Mouse (Mus musculus): ENCODE data around the gene Filip1l. TPM values are rescaled to one million over a fixed set of nuclear protein-coding genes. Genes with fewer than 3 reads are reported as not detected.

The Filip1l gene
- total and polyA plus RNA-seq, 2 experiments from 2014 or later = 1.3 to 1.7 TPM

DNA sequence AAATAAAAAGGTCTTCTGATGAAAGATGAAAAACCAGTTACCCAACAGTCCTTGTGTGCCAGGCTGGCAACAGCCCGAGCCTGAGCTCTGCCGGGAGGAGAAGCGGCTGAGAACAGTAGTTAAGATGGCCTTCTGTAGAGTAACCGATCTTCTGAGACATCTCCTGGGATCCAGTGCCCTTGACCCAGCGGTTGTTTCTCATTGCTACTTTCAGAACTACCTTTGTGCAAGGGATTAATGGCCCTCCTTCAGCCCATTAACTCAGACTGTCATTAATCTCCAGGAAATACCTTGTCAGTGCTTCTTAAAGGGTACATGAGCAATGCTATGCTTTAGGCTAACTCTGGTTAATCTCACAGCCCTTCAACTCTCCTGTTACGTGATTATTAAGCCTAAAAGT is 13.2 kb downstream of the Filip1l start:
- Histone ChIP-seq H3K36me3 (ENCODE audit: insufficient read depth) (no peaks in the 10 kb centered on the region), H3K4me3 (ENCODE audit: low read depth, low read length) (no peak overlapping the region), H3K4me1 (ENCODE audit: insufficient read depth) (no peaks in the 10 kb centered on the region), H3K27me3 (ENCODE audit: insufficient read depth, low read length) (no peaks in the 10 kb centered on the region), H3K4me2 (ENCODE audit: low read depth) (no peak overlapping the region), H3K9me3 (ENCODE audit: low read length) (no peaks in the 10 kb centered on the region), H3K9ac (no peak overlapping the region), H3K27ac (ENCODE audit: low read depth, low read length) (no peak overlapping the region)
- no peak for ATAC-seq
- no peak for TF ChIP-seq CTCF (IDR thresholded peaks at IDR 0.05; ENCODE audit: low read depth)
- WGBS = 82% methylated on average over 6 of the region's 6 CpGs
- no peak for DNase-seq

DNA sequence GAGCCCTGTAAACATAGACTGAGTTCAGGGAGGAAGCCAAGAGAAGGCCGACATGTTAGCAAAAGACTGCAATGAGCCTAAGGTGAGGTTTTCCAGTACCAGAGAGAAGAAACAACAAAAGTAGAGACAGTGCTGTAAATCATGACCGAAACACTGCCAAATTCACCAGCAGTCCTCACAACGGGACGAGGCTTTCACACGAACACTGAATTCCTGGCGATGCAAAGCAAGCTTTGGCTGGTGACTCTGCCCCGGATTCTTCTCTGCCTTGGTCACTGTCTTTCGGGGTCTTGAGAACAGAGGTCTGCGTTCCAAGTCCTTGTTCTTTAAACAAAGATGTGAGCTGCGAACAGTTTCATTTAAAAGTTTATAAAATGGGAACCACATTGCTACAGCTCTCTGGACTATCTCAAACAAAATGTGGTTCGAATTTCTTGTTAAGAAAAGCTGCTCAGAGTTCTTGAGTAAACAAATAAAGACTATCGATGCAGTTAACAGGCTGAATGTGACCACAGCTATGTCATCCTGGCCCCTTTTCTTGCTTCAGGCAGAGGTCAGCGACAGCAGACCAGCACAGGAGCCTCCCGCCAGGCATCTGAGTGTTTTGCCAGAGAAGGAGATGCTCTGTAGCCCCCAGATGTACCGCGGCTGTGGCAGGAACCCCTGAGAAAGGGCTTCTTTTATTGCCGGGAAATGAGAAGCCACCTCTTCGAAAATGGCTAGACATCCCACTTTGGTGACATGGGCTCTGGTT is 14.2 kb downstream of the Filip1l start:
- WGBS = 75% methylated on average over 18 of the region's 18 CpGs
- H3K9ac ChIP-seq = no peak overlapping the region
- no peak overlapping the region for H3K4me3 ChIP-seq (ENCODE audit: low read depth, low read length)
- H3K36me3 ChIP-seq (ENCODE audit: insufficient read depth) = no peaks in the 10 kb centered on the region
- H3K27me3 ChIP-seq (ENCODE audit: insufficient read depth, low read length) = no peaks in the 10 kb centered on the region
- H3K4me2 ChIP-seq (ENCODE audit: low read depth) = no peak overlapping the region
- no peak overlapping the region for H3K27ac ChIP-seq (ENCODE audit: low read depth, low read length)
- TF ChIP-seq CTCF (IDR thresholded peaks at IDR 0.05; ENCODE audit: low read depth) = no peak
- DNase-seq (no peak), ATAC-seq (no peak)
- no peaks in the 10 kb centered on the region for H3K4me1 ChIP-seq (ENCODE audit: insufficient read depth)
- no peaks in the 10 kb centered on the region for H3K9me3 ChIP-seq (ENCODE audit: low read length)

DNA sequence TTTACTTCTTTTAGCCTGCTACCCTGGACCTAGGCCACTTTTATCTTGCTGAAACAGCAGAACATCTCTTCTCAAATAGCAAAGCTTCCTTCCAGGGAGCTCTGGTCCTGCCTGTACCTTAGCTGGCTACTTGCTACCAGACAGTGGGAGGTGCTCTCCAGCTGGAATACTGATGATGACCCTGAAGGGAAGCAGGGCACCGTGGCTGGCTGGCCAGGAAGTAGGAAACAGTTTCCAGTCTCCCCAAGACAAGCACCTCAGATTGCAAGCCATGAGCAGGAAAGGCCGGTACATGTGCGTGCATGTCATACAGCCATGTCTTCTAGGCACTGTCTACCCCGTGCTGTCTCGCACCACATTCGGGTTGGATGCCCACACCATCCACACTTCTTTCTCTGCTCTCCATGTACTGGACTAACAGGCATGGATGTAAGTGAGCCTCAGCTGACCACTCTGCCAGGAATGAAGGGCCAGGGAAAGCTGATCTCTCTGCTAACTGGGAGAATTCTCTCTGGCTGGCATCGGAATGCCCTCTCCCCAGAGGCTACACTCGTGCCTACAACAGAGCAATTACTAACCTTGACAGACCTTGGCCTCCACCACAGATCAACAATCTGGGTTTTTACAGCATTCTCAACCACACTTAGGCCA is 17.1 kb downstream of the Filip1l start:
- TF ChIP-seq CTCF (IDR thresholded peaks at IDR 0.05; ENCODE audit: low read depth) = no peak
- Histone ChIP-seq H3K9me3 (ENCODE audit: low read length) (no peaks in the 10 kb centered on the region), H3K4me1 (ENCODE audit: insufficient read depth) (no peaks in the 10 kb centered on the region), H3K27ac (ENCODE audit: low read depth, low read length) (no peak overlapping the region), H3K4me2 (ENCODE audit: low read depth) (no peak overlapping the region), H3K9ac (no peak overlapping the region), H3K36me3 (ENCODE audit: insufficient read depth) (no peaks in the 10 kb centered on the region), H3K4me3 (ENCODE audit: low read depth, low read length) (no peak overlapping the region), H3K27me3 (ENCODE audit: insufficient read depth, low read length) (no peaks in the 10 kb centered on the region)
- DNase-seq (no peak), ATAC-seq (no peak)
- WGBS = 88% methylated on average over 8 of the region's 8 CpGs

DNA sequence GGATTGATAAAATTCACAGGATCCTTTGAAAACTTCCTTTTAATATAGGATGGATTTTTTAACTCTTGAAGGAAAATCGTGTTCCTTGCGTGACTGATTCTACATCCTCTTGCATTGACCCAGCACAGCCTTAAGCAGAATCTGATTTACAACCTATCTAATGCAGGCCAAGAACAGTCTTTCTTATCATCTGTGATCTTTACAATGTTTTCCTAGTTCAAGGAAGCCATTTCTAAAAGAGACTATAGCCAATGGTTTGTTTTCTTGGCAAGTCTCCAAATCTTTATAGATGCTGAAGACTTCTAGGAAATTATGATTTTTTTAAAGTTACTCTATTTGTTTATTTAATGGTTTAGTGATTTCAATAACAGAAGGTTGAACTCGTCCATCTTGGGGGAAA is 19.3 kb downstream of the Filip1l start:
- no peak overlapping the region for H3K27ac ChIP-seq (ENCODE audit: low read depth, low read length)

DNA sequence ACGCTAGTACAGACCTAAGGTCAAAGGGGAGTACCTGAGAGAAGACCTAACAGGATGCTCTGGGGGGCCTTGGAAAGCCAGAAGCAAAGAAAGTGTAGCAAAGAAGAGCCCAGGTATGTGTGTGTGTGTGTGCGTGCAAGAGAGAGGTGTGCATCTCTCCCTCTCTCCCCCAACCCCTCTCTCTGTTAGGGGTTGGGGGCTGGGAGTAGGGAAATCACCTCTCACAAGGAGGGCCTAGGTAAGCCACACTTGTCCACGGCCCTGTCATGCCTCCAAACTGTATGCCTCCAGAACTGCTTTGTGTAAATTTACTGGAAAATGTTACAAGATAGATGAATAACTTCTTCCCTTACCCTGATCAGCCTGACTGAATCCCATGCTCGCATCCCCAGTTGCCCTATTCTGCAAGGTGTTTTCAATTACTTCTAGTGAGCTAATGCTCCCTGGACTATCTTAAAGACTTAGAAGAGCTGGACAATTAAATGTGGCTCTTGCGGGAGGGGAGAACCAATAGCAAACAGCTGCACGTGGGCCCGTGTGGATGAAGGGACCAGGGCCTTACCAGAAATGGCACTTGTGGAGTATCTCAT is 22.4 kb downstream of the Filip1l start:
- Histone ChIP-seq H3K27me3 (ENCODE audit: insufficient read depth, low read length) (no peaks in the 10 kb centered on the region), H3K4me2 (ENCODE audit: low read depth) (no peak overlapping the region), H3K9me3 (ENCODE audit: low read length) (no peaks in the 10 kb centered on the region), H3K4me3 (ENCODE audit: low read depth, low read length) (no peak overlapping the region), H3K36me3 (ENCODE audit: insufficient read depth) (no peaks in the 10 kb centered on the region), H3K27ac (ENCODE audit: low read depth, low read length) (no peak overlapping the region), H3K9ac (no peak overlapping the region), H3K4me1 (ENCODE audit: insufficient read depth) (no peaks in the 10 kb centered on the region)
- WGBS = 87% methylated on average over 7 of the region's 7 CpGs
- DNase-seq = no peak
- TF ChIP-seq CTCF (IDR thresholded peaks at IDR 0.05; ENCODE audit: low read depth) = no peak
- ATAC-seq = no peak

More for the DNA sequence above, 19.3 kb downstream of the Filip1l start:
- TF ChIP-seq CTCF (IDR thresholded peaks at IDR 0.05; ENCODE audit: low read depth) = no peak
- Histone ChIP-seq H3K36me3 (ENCODE audit: insufficient read depth) (no peaks in the 10 kb centered on the region), H3K9me3 (ENCODE audit: low read length) (no peaks in the 10 kb centered on the region), H3K9ac (no peak overlapping the region), H3K4me1 (ENCODE audit: insufficient read depth) (no peaks in the 10 kb centered on the region), H3K4me2 (ENCODE audit: low read depth) (no peak overlapping the region), H3K4me3 (ENCODE audit: low read depth, low read length) (no peak overlapping the region), H3K27me3 (ENCODE audit: insufficient read depth, low read length) (no peaks in the 10 kb centered on the region)
- ATAC-seq = no peak
- WGBS = 92% methylated on average over 3 of the region's 3 CpGs
- DNase-seq = no peak

DNA sequence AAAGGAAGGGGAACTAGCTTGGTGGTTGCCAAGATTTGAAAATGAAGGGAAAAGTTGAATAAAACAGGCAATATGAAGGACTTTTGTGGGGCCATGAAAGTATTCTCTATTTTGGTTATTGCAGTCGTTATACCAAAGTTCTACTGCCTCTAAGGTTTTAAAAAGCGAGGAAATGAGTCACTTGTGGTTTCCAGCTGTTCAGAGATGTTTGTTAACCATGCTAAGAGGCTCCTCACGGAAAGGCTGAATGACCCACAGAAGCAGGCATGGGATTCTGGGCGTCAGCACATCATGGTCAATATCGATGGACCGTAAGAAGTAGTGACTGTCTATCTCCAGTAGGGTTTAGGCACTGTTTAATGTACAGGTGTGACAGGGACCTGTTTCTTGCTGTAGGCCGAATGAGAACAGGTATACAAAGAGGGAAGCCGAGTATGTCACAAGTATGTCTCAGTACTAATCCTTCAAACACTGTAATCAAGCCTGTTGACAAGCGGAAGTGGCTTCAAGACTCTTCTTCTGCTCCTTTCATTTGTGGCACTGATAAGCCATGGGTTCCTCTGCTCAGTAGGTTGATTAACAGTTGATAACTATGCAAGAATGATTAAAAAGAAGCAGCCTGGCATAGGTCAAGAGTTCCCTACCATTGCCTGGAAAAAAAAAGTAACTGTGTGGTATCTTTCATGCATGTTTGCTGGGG is 25.9 kb downstream of the Filip1l start:
- DNase-seq (no peak), ATAC-seq (no peak)
- Histone ChIP-seq H3K4me1 (ENCODE audit: insufficient read depth) (no peaks in the 10 kb centered on the region), H3K9ac (no peak overlapping the region), H3K4me2 (ENCODE audit: low read depth) (no peak overlapping the region), H3K27ac (ENCODE audit: low read depth, low read length) (no peak overlapping the region), H3K4me3 (ENCODE audit: low read depth, low read length) (no peak overlapping the region), H3K9me3 (ENCODE audit: low read length) (no peaks in the 10 kb centered on the region), H3K36me3 (ENCODE audit: insufficient read depth) (no peaks in the 10 kb centered on the region), H3K27me3 (ENCODE audit: insufficient read depth, low read length) (no peaks in the 10 kb centered on the region)
- no peak for TF ChIP-seq CTCF (IDR thresholded peaks at IDR 0.05; ENCODE audit: low read depth)
- 86% methylated on average over 9 of the region's 9 CpGs for WGBS
